Mouse (Mus musculus): ENCODE data around the gene Ifnlr1.

Ifnlr1 gene

GRCm38 (mm10) chr4:135722540-135723290 is 36.6 kb downstream of the Ifnlr1 start:
- H3K4me3 ChIP-seq (replicated peaks; ENCODE audit: low read length) = no peak overlapping the region
- peaks cover 15% of the 10 kb centered on the region for H3K4me1 ChIP-seq (replicated peaks; ENCODE audit: low read depth, low read length)
- peaks cover 7% of the 10 kb centered on the region for H3K9me3 ChIP-seq (ENCODE audit: low read length)
- TF ChIP-seq CTCF (conservative IDR thresholded peaks at IDR 0.05; ENCODE audit: low read length) (peak; percentile 47), POU5F1 (IDR thresholded peaks at IDR 0.05; ENCODE audit: borderline replicate concordance, low read length) (no peak)
- H3K27me3 ChIP-seq (ENCODE audit: insufficient read depth, low read length) = peaks cover 26% of the 10 kb centered on the region
- no peaks in the 10 kb centered on the region for H3K36me3 ChIP-seq (ENCODE audit: insufficient read depth, low read length)

- TF ChIP-seq CTCF (conservative IDR thresholded peaks at IDR 0.05; ENCODE audit: low read length) (no peak), NANOG (IDR thresholded peaks at IDR 0.05; ENCODE audit: borderline replicate concordance, low read length) (no peak), POU5F1 (IDR thresholded peaks at IDR 0.05; ENCODE audit: borderline replicate concordance, low read length) (no peak)
- Histone ChIP-seq H3K4me1 (replicated peaks; ENCODE audit: low read depth, low read length) (peaks cover 28% of the 10 kb centered on the region), H3K4me3 (replicated peaks; ENCODE audit: low read length) (peak overlapping the region; percentile 65), H3K36me3 (ENCODE audit: insufficient read depth, low read length) (no peaks in the 10 kb centered on the region), H3K27me3 (ENCODE audit: insufficient read depth, low read length) (peaks cover 48% of the 10 kb centered on the region), H3K9me3 (ENCODE audit: low read length) (peaks cover 7% of the 10 kb centered on the region)
Measured at GRCm38 (mm10) chr4:135726416-135726815, 40.3 kb downstream of the Ifnlr1 start.

- Histone ChIP-seq H3K9me3 (ENCODE audit: low read length) (peaks cover 4% of the 10 kb centered on the region), H3K27me3 (ENCODE audit: insufficient read depth, low read length) (peaks cover 48% of the 10 kb centered on the region), H3K4me1 (replicated peaks; ENCODE audit: low read depth, low read length) (peaks cover 28% of the 10 kb centered on the region), H3K36me3 (ENCODE audit: insufficient read depth, low read length) (no peaks in the 10 kb centered on the region), H3K4me3 (replicated peaks; ENCODE audit: low read length) (peak within 1 kb of the TSS; percentile 65)
- TF ChIP-seq NANOG (IDR thresholded peaks at IDR 0.05; ENCODE audit: borderline replicate concordance, low read length) (no peak), POU5F1 (IDR thresholded peaks at IDR 0.05; ENCODE audit: borderline replicate concordance, low read length) (no peak), CTCF (conservative IDR thresholded peaks at IDR 0.05; ENCODE audit: low read length) (no peak)
Measured at GRCm38 (mm10) chr4:135727817-135728216, 41.7 kb downstream of the Ifnlr1 start, which contains the start of gene Il22ra1. Gene Il22ra1 (plus strand): TSS chr4:135728172.

- Histone ChIP-seq H3K9me3 (ENCODE audit: low read length) (peaks cover 11% of the 10 kb centered on the region), H3K4me3 (replicated peaks; ENCODE audit: low read length) (no peak overlapping the region), H3K4me1 (replicated peaks; ENCODE audit: low read depth, low read length) (peaks cover 28% of the 10 kb centered on the region), H3K36me3 (ENCODE audit: insufficient read depth, low read length) (no peaks in the 10 kb centered on the region), H3K27me3 (ENCODE audit: insufficient read depth, low read length) (peaks cover 44% of the 10 kb centered on the region)
- no peak for TF ChIP-seq NANOG (IDR thresholded peaks at IDR 0.05; ENCODE audit: borderline replicate concordance, low read length)
- no peak for TF ChIP-seq POU5F1 (IDR thresholded peaks at IDR 0.05; ENCODE audit: borderline replicate concordance, low read length)
- TF ChIP-seq CTCF (conservative IDR thresholded peaks at IDR 0.05; ENCODE audit: low read length) = no peak
Measured at GRCm38 (mm10) chr4:135730204-135730603, 44.1 kb downstream of the Ifnlr1 start.

- TF ChIP-seq CTCF (conservative IDR thresholded peaks at IDR 0.05; ENCODE audit: low read length) = no peak
- no peak for TF ChIP-seq NANOG (IDR thresholded peaks at IDR 0.05; ENCODE audit: borderline replicate concordance, low read length)
- TF ChIP-seq POU5F1 (IDR thresholded peaks at IDR 0.05; ENCODE audit: borderline replicate concordance, low read length) = no peak
- Histone ChIP-seq H3K27me3 (ENCODE audit: insufficient read depth, low read length) (peaks cover 40% of the 10 kb centered on the region), H3K9me3 (ENCODE audit: low read length) (peaks cover 11% of the 10 kb centered on the region), H3K4me1 (replicated peaks; ENCODE audit: low read depth, low read length) (peaks cover 28% of the 10 kb centered on the region), H3K36me3 (ENCODE audit: insufficient read depth, low read length) (no peaks in the 10 kb centered on the region), H3K4me3 (replicated peaks; ENCODE audit: low read length) (no peak overlapping the region)
Measured at GRCm38 (mm10) chr4:135730951-135731350, 44.9 kb downstream of the Ifnlr1 start.

- TF ChIP-seq NANOG (IDR thresholded peaks at IDR 0.05; ENCODE audit: borderline replicate concordance, low read length) (no peak), CTCF (conservative IDR thresholded peaks at IDR 0.05; ENCODE audit: low read length) (no peak), POU5F1 (IDR thresholded peaks at IDR 0.05; ENCODE audit: borderline replicate concordance, low read length) (no peak)
- H3K27me3 ChIP-seq (ENCODE audit: insufficient read depth, low read length) = peaks cover 15% of the 10 kb centered on the region
- H3K4me1 ChIP-seq (replicated peaks; ENCODE audit: low read depth, low read length) = 0 out of 2 replicates have a peak, but pooled peaks cover 1% of the 10 kb centered on the region
- H3K9me3 ChIP-seq (ENCODE audit: low read length) = peaks cover 11% of the 10 kb centered on the region
- no peak overlapping the region for H3K4me3 ChIP-seq (replicated peaks; ENCODE audit: low read length)
- H3K36me3 ChIP-seq (ENCODE audit: insufficient read depth, low read length) = no peaks in the 10 kb centered on the region
Measured at GRCm38 (mm10) chr4:135733901-135734300, 47.8 kb downstream of the Ifnlr1 start.

- H3K36me3 ChIP-seq (ENCODE audit: insufficient read depth, low read length) = no peaks in the 10 kb centered on the region
- TF ChIP-seq CTCF (conservative IDR thresholded peaks at IDR 0.05; ENCODE audit: low read length) (no peak), POU5F1 (IDR thresholded peaks at IDR 0.05; ENCODE audit: borderline replicate concordance, low read length) (no peak)
- H3K4me1 ChIP-seq (replicated peaks; ENCODE audit: low read depth, low read length) = 0 out of 2 replicates have a peak, but pooled peaks cover 4% of the 10 kb centered on the region
- no peak overlapping the region for H3K4me3 ChIP-seq (replicated peaks; ENCODE audit: low read length)
- H3K27me3 ChIP-seq (ENCODE audit: insufficient read depth, low read length) = no peaks in the 10 kb centered on the region
- peaks cover 11% of the 10 kb centered on the region for H3K9me3 ChIP-seq (ENCODE audit: low read length)
Measured at GRCm38 (mm10) chr4:135736903-135737302, 50.8 kb downstream of the Ifnlr1 start.

- 0 out of 2 replicates have a peak, but pooled peaks cover 4% of the 10 kb centered on the region for H3K4me1 ChIP-seq (replicated peaks; ENCODE audit: low read depth, low read length)
- no peak for TF ChIP-seq POU5F1 (IDR thresholded peaks at IDR 0.05; ENCODE audit: borderline replicate concordance, low read length)
- TF ChIP-seq NANOG (IDR thresholded peaks at IDR 0.05; ENCODE audit: borderline replicate concordance, low read length) = no peak
- no peak for TF ChIP-seq CTCF (conservative IDR thresholded peaks at IDR 0.05; ENCODE audit: low read length)
- H3K27me3 ChIP-seq (ENCODE audit: insufficient read depth, low read length) = 0 out of 2 replicates have a peak, but pooled peaks cover 3% of the 10 kb centered on the region
- no peaks in the 10 kb centered on the region for H3K36me3 ChIP-seq (ENCODE audit: insufficient read depth, low read length)
- no peak overlapping the region for H3K4me3 ChIP-seq (replicated peaks; ENCODE audit: low read length)
- peaks cover 11% of the 10 kb centered on the region for H3K9me3 ChIP-seq (ENCODE audit: low read length)
Measured at GRCm38 (mm10) chr4:135738237-135738636, 52.1 kb downstream of the Ifnlr1 start.

Measured in E14TG2a.4 (cell line).